Mouse (Mus musculus) cortical plate, adult 2 months (tissue): ENCODE data around the gene Rbm47.

ENCODE experiments used
- CTCF ChIP-seq: fragments of 200-500 bp; IDR thresholded peaks from 2 replicates; pipeline ENCODE4 v1.5.1; 2011; ENCODE audit warnings: mild to moderate bottlenecking, control low read depth, low read length; ENCODE audit not compliant: insufficient read depth; ENCODE audit errors: extremely low read depth
- POLR2A ChIP-seq: fragments of 200-500 bp; IDR thresholded peaks from 2 replicates; pipeline ENCODE4 v1.6.1; 2011; ENCODE audit warnings: mild to moderate bottlenecking, low read length, control low read depth; ENCODE audit not compliant: insufficient read depth; ENCODE audit errors: extremely low read depth

- no peak for TF ChIP-seq POLR2A
- TF ChIP-seq CTCF, result no peak
These were observed 135.9 kb downstream of the Rbm47 start for GRCm38 (mm10) chr5:66037066-66037465.
